Mouse (Mus musculus) cortical plate, adult 2 months (tissue): Measurements from ENCODE around the gene Rabgap1.

Source experiments
- CTCF ChIP-seq: fragments of 200-500 bp; IDR thresholded peaks from 2 replicates; pipeline ENCODE4 v1.5.1; 2011; ENCODE audit warnings: mild to moderate bottlenecking, control low read depth, low read length; ENCODE audit not compliant: insufficient read depth; ENCODE audit errors: extremely low read depth
- POLR2A ChIP-seq: fragments of 200-500 bp; IDR thresholded peaks from 2 replicates; pipeline ENCODE4 v1.6.1; 2011; ENCODE audit warnings: mild to moderate bottlenecking, low read length, control low read depth; ENCODE audit not compliant: insufficient read depth; ENCODE audit errors: extremely low read depth

GRCm38 (mm10) chr2:37442611-37443591, at the start of gene Rabgap1, which contains the start of the genes Zbtb26 and Zbtb6:
- TF ChIP-seq CTCF (no peak), POLR2A (peak; percentile 67; the same call in 1 of the 2 replicates)
